Mouse (Mus musculus) inflammation-experienced regulatory T-cells (primary cell): ENCODE data around the gene Gcg. TPM values are rescaled to one million over a fixed set of nuclear protein-coding genes. Genes with fewer than 3 reads are reported as not detected.

Source experiments
- polyA plus RNA-seq, 2 experiments: library from polyadenylated mRNA; unstranded; fragments of 100-300 nt; shearing (Covaris generic); gene quantifications; one replicate each; pipeline ENCODE4 v1.2.1; 2017

Gcg gene
- not detected for polyA plus RNA-seq

GRCm38 (mm10) chr2:62483550-62483949 is at the start of gene Gcg:
Gene Gcg (minus strand): TSS chr2:62483650.

Other genes with a start within 250 kb of the Gcg start
- gene Dpp4, start 71.4 kb downstream of the Gcg start, polyA plus RNA-seq = 100 to 1,000 TPM in 1 of 2 experiments, 10 to 100 TPM in 1; 94.7 to 121 TPM
- under 1 TPM in 1 of 2 experiments, not detected in 1; 0.55 TPM for gene Fap, start 90.4 kb upstream of the Gcg start, polyA plus RNA-seq
- 10 to 100 TPM; 18.8 to 19.2 TPM for gene Ifih1, start 162.6 kb upstream of the Gcg start, polyA plus RNA-seq
- gene Gca, start 180.6 kb upstream of the Gcg start, polyA plus RNA-seq = 1 to 10 TPM in 1 of 2 experiments, under 1 TPM in 1; 0.98 to 1.0 TPM